Mouse (Mus musculus) urinary bladder, adult 2 months (tissue): ENCODE results near the gene Creb5. TPM values are rescaled to one million over a fixed set of nuclear protein-coding genes. Genes with fewer than 3 reads are reported as not detected.

ENCODE experiments used
- DNase-seq: peaks from one replicate; pipeline ENCODE4 v3.0.0; 2022; ENCODE audit warnings: low spot score
- polyA plus RNA-seq: library from polyadenylated mRNA; depleted of rRNA; stranded (reverse); fragments of >200 nt; gene quantifications from 2 replicates; pipeline ENCODE4 v1.2.3, GENCODE M21; 2012

Creb5 gene
- polyA plus RNA-seq, 1 experiment, result 1.9 TPM

GRCm38 (mm10) chr6:53491331-53491730, 204.3 kb downstream of the Creb5 start:
- DNase-seq, result no peak

- no peak for DNase-seq
These were observed 206.8 kb downstream of the Creb5 start for GRCm38 (mm10) chr6:53493864-53494263.

- DNase-seq, result no peak
These were observed 208.6 kb downstream of the Creb5 start for GRCm38 (mm10) chr6:53495667-53496066.

GRCm38 (mm10) chr6:53496325-53496753, 209.3 kb downstream of the Creb5 start:
- DNase-seq, result no peak

- DNase-seq, result no peak
These were observed 210.9 kb downstream of the Creb5 start for GRCm38 (mm10) chr6:53497904-53498536.

- no peak for DNase-seq
These were observed 212.7 kb downstream of the Creb5 start for GRCm38 (mm10) chr6:53499621-53500295.

GRCm38 (mm10) chr6:53501236-53501635, 214.2 kb downstream of the Creb5 start:
- no peak for DNase-seq

GRCm38 (mm10) chr6:53506947-53507564, 220.0 kb downstream of the Creb5 start:
- no peak for DNase-seq

GRCm38 (mm10) chr6:53508847-53509494, 221.9 kb downstream of the Creb5 start:
- no peak for DNase-seq

- no peak for DNase-seq
These were observed 222.9 kb downstream of the Creb5 start for GRCm38 (mm10) chr6:53510005-53510404.

GRCm38 (mm10) chr6:53512226-53512625, 225.2 kb downstream of the Creb5 start:
- DNase-seq, result no peak

- DNase-seq, result no peak
These were observed 226.3 kb downstream of the Creb5 start for GRCm38 (mm10) chr6:53513380-53513779.

- no peak for DNase-seq
These were observed 227.8 kb downstream of the Creb5 start for GRCm38 (mm10) chr6:53514862-53515261.

- no peak for DNase-seq
These were observed 228.5 kb downstream of the Creb5 start for GRCm38 (mm10) chr6:53515611-53516010.

GRCm38 (mm10) chr6:53517371-53517945, 230.4 kb downstream of the Creb5 start:
- no peak for DNase-seq

GRCm38 (mm10) chr6:53523743-53524497, 236.8 kb downstream of the Creb5 start:
- no peak for DNase-seq

- DNase-seq, result no peak
These were observed 239.4 kb downstream of the Creb5 start for GRCm38 (mm10) chr6:53526460-53526859.

GRCm38 (mm10) chr6:53530742-53531141, 243.7 kb downstream of the Creb5 start:
- no peak for DNase-seq

- DNase-seq, result no peak
These were observed 244.4 kb downstream of the Creb5 start for GRCm38 (mm10) chr6:53531461-53531860.

GRCm38 (mm10) chr6:53537530-53537929, 250.5 kb downstream of the Creb5 start:
- DNase-seq, result no peak

GRCm38 (mm10) chr6:53541798-53542197, 254.7 kb downstream of the Creb5 start:
- DNase-seq, result no peak
